Mouse (Mus musculus) thymus, adult 2 months (tissue): Measurements from ENCODE around the gene Atp12a.

ENCODE experiments used
- CTCF ChIP-seq: fragments of 200-500 bp; IDR thresholded peaks from 2 replicates; pipeline ENCODE4 v1.5.1; 2012; ENCODE audit warnings: mild to moderate bottlenecking, control low read depth, low read length, moderate library complexity, borderline replicate concordance; ENCODE audit not compliant: control insufficient read depth, poor library complexity, insufficient read depth; ENCODE audit errors: extremely low read depth
- POLR2A ChIP-seq: fragments of 200-500 bp; IDR thresholded peaks from 2 replicates; pipeline ENCODE4 v1.6.1; 2012; ENCODE audit warnings: mild to moderate bottlenecking, low read length, control low read depth, moderate library complexity; ENCODE audit not compliant: control insufficient read depth, poor library complexity, insufficient read depth; ENCODE audit errors: extremely low read depth

DNA sequence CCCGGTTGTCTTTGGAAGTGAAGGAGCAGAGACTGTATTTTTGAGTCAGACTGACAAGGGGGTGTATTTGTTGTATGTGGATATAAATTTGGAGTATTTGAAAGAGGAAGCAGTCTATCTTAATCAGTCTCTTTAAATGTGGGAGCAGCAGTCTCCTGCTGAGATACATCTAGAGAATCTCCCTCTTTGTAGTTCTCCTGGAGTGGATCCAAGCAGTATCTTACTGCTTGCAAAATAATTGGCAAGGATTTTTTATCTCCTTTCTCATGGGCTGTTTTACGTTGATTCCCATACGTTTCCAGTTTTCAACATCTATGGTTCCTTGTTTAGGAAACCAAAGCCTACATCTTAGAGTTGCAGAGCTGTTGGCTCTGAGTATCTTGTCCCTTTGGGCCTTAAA is 10.1 kb upstream of the Atp12a start:
- TF ChIP-seq POLR2A (no peak), CTCF (no peak)
